Mouse (Mus musculus) large intestine, adult 2 months (tissue): ENCODE measurements around the gene Hspa1a. TPM values are rescaled to one million over a fixed set of nuclear protein-coding genes. Genes with fewer than 3 reads are reported as not detected.
"Not testable (repeated sequence)": the region's sequence is repeated elsewhere in the genome, so short reads cannot be mapped to it uniquely, and the experiment has no call there.

Experiments
- DNase-seq: peaks from one replicate; pipeline ENCODE4 v3.0.0-alpha.2; 2012; ENCODE audit warnings: low read depth, low spot score
- WGBS: fragments of 180-500 bp; shearing (Covaris S2); methylation state at CpG from one replicate; pipeline ENCODE4 v1.1.7; 2018; 5-methylcytosine and 5-hydroxymethylcytosine counted together
- polyA plus RNA-seq: library from polyadenylated mRNA; depleted of rRNA; stranded (reverse); fragments of >200 nt; gene quantifications from 2 replicates; pipeline ENCODE4 v1.2.3, GENCODE M21; 2012

Gene Hspa1a
- polyA plus RNA-seq, 1 experiment = 6.6 TPM

DNA sequence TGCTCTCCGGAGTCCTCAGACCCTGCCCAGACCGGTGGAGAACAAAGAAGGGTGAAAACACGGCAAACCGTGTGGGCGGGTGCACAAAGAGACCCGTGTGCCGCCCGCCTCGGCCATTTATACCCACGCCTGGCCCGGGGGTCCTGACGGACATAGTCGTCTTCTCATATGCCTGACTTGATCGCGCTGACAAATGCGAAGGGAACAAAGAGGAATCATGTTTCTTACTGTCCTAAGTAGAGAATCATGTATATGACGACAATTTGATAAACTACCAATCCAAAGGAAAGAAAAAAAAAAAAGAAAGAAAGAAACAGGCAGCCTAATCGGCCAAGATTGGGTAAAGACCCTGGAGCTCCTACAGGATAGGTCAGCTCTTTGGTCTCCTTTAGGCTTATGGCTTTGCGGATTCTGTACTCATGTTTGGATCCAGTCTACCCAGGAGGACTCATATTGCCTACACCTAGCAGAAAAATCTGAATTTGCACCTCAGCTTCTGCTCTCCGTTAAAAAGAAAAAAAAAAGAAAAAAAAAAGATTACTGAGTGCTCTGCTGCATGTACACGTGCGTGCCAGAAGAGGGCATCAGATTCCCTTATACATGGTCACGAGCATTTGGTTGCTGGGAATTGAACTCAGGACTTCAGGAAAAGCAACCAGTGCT, 19.4 kb downstream of the Hspa1a start:
- under 1% methylated on average over 23 of the region's 23 CpGs for WGBS
- DNase-seq = no peak

DNA sequence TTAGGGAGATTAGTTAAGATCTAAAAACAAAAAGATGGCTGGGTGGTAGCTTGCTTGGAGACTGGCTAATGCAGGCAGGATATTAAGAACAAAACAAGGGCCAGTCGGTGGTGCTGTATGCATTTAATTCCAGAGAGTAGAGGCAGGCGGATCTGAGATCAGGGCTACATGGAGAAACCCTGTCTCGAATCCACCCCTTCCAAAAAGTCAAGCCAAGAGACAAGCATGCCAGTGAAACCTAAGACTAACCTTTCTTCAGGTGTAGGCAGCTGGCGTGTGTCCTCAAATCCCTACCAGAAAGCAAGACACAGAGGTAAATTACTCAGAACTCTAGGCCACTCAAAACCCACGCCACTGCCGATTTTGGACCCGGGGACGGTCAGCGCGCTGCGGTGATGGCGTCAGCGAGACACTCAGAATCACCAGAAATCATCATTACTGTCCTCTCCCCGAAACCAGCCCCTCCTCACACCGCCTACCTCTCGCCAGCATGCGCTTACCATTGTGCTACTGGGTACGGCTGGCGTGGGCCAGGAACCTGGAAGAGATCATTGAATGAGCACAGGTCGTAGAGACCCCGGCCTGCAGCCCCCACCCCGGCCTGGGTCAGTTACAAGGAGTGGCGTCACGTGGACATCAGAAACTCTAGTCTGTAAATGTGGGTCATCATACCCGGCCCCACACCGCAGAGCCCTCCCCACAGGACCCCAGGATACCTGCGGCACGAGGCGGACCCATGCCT, 20.1 kb downstream of the Hspa1a start:
- DNase-seq = no peak
- WGBS = under 1% methylated on average over 29 of the region's 29 CpGs

DNA sequence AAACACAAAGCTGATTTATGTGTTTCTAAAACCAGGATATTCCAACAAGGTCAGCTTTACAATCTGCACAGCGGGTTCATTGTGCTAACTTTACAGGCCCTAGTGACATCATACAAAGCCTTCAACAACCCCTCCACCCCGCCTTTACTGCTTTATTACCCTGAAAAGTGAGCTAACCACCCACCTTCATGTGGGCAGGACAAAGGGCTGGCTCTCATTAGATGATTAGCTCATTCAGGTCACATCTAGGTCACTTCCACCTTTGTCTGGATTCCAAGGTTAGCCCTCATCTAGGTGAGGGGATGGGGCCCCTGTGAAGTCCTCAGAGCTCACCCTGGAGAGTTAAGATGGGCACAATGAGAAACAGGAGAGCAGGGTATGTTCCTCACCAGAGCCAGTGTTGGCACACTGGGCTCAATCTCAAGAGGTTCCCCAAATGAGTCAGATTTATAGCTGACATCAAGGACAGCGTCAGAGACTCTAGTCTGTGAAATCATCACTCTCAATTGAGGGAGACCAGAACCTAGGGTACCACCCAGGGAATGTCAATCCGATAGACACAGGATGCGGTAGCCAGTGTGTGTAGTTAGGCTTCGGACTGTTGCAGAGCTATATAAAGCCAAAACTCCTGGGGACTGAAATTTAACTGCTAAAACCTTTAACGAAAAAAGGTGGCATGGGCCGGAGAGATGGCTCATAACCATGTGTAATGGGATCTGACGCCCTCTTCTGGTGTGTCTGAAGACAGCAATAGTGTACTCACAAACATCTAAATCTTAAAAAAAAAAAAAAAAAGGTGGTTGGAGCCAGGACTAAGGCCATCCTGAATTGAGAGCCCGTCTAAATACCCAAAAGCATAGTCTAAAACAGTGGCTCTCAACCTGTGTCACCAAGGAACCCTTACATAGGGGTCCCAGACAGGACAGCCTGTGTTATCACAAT, 21.2 kb downstream of the Hspa1a start:
- WGBS = 13% methylated on average over 10 of the region's 10 CpGs
- DNase-seq = peak; percentile 96

DNA sequence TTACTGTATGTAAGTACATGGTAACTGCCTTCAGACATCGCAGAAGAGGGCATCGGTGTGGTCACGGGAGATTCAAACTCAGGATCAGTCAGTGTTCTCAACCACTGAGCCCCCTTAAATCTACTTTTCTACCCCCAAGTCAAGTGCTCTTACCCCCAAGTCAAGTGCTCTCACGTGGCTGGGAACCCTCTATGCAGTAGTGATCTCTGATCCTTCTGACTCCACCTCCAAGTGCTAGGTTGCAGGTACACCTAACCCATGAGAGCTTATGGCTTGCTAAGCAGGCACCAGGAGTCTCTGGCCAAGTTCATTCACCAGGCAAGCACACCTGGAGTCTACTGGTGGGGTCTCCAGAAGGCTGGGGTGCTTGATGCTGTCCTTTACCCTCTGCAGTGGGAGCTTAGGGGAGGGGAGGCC, 22.4 kb downstream of the Hspa1a start:
- 44% methylated on average over 4 of the region's 4 CpGs for WGBS
- DNase-seq = no peak

DNA sequence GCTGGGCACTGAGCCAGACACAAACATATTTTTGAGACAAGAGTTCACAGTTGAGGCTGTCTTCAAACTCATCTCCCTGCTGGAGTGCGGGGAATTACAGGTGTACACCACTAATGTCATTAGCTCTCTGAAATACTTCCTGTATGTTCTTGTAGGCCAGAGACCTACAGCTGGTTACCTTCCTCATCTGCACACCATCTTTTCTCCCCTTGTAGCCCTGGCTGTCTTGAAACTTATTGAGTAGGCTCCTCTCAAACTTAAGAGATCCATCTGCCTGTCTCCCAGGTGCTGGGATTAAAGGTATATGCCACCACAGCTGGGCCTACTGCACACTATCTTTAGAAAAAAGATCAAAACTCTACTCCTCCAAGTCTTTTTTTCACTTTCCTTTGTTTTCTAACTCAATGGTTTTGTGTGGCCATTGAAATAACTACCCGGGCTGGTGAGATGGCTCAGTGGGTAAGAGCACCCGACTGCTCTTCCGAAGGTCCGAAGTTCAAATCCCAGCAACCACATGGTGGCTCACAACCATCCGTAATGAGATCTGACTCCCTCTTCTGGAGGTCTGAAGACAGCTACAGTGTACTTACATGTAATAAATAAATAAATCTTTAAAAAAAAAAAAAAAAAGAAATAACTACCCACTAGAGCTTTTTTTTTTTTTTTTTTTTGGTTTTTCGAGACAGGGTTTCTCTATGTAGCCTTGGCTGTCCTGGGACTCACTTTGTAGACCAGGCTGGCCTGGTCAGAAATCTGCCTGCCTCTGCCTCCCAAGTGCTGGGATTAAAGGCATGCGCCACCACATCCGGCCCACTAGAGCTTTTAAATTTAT, 23.0 kb downstream of the Hspa1a start:
- WGBS = 38% methylated on average over 9 of the region's 9 CpGs
- not testable (repeated sequence) for DNase-seq

DNA sequence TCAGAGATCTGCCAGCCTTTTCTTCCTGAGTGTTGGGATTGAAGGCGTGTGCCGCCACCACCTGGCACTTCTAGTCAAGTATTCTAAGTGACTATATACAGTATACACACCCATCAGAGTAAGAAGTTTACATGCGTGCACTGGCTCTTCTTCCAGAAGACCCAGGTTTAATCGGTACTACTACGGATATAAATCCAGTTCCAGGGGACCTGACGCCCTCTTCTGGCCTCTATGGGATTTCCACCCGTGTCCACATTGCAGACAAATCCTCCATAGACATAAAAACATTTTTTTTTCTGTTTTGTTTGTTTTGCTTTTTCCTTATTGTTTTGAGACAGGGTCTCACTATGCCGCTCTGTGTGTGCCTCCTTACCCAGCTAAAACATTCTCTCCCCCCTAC, 24.4 kb downstream of the Hspa1a start:
- DNase-seq = no peak

DNA sequence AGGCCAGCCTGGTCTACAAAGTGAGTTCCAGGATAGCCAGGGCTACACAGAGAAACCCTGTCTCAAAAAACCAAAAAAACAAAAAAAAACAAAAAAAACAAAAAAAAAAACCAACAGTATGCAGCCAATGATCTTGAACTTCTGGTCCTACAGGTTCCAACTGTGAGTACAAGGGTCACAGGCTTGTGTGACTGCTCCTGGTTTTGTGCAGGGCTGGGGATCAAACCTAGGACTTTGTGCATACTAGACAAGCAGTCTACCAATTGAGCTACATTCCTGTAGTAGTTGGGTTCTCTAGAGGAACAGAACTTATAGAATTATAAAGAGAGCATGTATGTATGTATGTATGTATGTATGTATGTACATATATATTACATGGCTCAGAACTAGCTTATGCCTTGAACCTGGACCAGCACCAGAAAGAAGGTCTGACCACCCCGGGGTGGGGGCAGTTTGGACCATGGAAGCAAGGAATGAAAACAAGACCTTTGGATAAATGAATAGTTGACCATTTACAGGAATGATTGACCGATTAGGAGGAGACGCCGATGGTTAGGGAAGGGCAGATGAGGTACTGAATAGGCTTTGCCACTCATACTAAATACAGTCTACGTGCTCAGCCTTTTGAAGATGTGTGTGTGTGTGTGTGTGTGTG, 25.3 kb downstream of the Hspa1a start:
- WGBS = 77% methylated on average over 5 of the region's 5 CpGs
- DNase-seq = no peak

More for the DNA sequence above, 24.4 kb downstream of the Hspa1a start:
- 8% methylated on average over 8 of the region's 8 CpGs for WGBS

DNA sequence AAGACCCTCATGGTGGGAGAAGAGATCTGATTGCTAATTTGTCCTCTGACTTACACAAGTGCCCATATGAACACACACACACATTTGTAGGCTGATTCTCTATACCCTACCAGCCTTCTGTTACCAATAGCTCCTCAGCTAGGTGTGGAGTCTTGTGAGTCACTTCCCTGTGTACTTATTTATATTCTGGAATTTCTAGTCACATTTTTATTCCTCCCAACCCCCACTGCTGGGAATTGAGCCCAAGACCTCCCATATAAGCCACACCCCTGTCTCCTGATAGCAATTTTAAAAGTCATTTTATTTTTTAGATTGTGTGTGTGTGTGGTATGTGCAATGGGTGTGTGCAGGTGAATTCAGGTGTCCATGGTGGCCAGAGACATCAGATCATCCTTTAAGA, 27.6 kb downstream of the Hspa1a start:
- no peak for DNase-seq

DNA sequence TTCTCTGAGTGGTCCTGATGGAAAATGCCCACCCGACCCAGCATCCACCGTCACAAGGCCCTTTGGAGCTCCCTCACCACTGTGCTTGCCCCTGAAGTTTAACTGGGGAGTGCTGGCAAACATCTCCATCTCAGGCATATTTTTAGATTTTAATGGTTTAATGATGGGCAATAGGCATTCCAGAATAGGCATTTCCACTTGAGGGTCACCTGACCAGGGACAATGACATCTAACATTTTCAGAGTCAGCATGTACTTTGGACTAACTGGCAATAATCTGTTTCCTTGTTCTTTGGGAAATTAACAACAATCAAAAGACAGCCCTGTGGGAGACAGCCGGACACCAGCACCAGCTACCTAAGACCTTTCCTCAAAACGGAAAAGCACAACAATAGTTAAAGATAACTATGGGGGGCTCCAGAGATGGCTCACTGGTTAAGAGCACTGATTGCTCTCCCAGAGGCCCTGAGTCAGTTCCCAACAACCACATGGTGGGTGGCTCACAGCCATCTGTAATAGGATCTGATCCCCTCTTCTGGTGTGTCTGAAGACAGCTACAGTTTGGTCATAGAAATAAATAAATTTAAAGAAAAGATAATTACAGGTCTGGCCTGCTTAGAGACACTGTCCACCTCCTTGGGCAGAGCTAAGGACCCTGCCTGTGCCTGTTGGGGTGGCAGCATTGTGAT, 28.7 kb downstream of the Hspa1a start:
- DNase-seq = no peak
- 43% methylated on average over 4 of the region's 4 CpGs for WGBS

DNA sequence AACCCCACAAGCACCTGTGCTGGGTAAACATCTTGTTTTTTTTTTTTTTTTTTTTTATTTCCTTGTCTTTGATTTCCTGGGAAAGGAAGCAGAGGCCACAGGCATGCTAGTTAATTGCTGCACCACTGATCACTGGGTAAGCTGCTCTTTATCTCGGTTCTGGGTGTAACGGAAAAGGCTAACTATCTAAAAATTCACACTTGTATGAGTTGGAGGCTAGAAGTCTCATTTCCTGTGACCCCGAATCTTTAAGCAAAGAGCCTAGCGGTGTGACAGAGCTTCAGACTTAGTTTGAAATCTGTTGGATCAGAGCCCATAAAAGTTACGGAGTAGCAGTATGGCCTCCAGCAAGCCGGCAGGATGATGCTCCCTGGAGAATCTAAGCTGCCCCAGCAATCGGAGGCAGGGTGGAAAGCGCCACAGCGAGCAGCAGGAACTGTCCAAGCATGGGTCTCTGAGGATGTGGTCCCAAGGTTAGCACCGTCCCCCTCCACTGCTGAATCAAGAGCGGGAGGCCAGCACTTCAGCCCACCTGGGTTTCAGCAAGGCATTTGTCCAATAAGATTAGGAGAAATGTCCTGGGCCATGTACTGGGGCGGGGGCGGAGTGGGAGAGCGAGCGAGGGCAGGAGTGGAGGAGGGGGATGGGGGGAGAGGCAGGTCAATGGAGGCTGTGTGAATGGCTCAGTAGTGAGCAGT, 30.5 kb downstream of the Hspa1a start:
- 23% methylated on average over 15 of the region's 15 CpGs for WGBS
- DNase-seq = no peak

DNA sequence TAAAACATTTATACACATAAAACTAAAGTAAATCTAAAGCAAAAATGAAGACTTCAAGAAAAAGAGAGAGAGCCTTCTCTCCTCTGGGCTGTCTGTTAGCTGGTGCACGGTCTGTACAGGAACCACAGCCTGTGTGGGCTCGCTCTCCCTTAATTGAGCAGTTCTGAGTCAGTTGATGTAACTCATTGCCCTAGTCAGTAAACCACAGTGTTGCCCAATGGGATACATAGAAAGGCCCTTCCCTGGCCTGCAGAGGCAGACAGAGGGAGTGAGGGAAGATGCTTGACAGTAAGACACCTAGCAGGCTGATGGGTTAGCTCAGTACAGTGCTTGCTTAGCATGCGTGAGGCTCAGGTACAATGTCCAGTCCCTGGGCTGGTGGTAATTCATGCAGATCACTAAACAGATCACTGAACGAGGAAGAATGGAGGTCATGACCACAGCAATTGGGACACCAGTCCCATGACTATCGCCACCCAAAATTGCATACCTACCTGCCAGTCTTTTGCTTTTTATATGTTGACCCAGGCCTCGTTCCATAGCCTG, 33.9 kb downstream of the Hspa1a start:
- DNase-seq = no peak
- WGBS = 70% methylated on average over 6 of the region's 6 CpGs

DNA sequence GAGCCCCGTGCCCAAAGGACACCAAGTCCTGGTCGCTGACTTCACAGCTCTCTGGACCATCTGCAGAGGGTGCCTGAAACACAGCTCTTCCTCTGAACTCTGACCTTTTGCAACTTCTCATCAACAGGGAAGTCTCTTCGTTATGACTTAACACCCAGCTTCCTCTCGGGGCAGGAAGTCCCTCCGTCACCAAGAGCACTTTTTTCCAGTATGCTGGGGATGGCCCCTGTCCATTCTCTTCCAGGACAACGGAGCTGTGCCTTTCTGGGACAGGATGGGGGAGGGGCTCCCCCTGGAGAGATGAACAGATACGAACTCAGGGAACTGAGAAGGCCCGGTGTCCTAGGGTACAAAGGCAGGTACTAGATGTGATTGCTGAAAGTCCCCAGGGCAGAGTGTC, 37.1 kb downstream of the Hspa1a start:
- no peak for DNase-seq

DNA sequence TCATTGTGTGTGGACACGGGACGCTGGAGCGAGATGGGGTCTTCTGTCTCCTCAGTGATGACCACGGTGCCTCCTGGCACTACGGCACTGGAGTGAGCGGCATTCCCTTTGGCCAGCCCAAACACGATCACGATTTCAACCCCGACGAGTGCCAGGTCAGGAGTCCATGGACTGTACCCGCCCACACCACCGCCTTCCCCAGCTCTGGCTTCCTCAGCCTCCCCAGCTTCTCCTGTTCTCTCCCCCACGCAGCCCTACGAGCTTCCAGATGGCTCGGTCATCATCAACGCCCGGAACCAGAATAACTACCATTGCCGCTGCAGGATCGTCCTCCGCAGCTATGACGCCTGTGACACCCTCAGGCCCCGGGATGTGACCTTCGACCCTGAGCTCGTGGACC, 37.9 kb downstream of the Hspa1a start:
- 75% methylated on average over 24 of the region's 24 CpGs for WGBS
- DNase-seq = no peak

More for the DNA sequence above, 37.1 kb downstream of the Hspa1a start:
- 68% methylated on average over 8 of the region's 8 CpGs for WGBS

DNA sequence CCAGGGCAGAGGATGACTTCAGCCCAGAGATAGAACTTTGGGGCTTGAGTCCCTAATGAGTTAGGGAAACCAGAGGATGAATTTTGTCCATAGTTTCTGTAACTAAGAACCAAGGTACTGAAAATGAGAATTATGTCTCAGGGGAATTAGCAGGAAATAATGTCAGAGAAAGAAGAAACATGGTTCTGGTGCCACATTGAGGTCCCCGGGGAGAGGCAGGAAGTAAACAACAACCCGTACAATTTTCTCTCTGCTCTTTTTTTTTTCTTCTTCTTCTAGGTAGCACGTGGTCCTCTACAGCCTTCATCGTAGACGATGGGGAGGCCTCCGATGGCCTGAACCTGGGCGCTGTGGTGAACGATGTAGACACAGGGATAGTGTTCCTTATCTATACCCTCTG, 39.7 kb downstream of the Hspa1a start:
- no peak for DNase-seq
- 43% methylated on average over 8 of the region's 8 CpGs for WGBS

DNA sequence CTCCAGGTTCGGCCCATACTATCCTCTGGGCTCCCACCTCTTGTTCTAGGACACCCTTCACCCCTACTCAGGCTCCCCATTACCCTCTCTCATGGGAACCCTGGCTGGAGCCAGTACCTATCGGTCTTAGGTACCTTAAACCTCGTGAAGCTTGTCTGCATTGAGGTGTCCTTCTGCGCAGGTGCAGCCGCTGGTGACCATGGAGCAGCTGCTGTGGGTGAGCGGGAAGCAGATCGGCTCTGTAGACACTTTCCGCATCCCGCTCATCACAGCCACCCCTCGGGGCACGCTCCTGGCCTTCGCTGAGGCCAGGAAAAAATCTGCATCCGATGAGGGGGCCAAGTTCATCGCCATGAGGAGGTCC, 40.2 kb downstream of the Hspa1a start:
- DNase-seq = no peak
- 4% methylated on average over 14 of the region's 14 CpGs for WGBS

DNA sequence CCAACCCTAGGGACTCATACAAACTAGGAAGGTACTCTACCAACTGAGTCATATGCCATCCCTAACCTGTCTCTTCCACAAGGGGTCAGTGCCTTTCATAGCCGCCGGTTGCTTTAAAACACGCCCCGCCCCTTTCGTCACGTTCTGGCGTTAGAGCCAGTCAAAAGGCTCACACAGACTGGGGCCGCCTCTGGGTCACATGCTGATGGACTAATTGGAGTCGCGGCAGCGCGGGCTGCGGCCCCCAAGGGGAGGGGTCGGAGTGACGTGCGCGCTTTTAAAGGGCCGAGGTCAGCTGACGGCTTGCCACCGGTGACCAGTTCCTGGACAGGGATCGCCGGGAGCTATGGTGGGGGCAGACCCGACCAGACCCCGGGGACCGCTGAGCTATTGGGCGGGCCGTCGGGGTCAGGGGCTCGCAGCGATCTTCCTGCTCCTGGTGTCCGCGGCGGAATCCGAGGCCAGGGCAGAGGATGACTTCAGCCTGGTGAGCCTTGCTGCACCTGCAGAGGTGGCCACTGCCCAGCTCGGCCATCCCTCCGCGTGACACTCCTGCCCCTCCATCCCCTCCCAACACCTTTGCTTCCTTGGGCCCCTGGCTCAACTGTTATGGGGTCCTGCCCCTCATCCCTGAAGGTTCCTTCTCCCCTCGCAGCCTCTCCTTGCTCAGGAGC, 40.8 kb downstream of the Hspa1a start, which contains the start of gene Neu1:
Gene Neu1, plus strand, starts transcription at position 193 of the 674 bp plus-strand sequence.
- peak; percentile 95 for DNase-seq
- under 1% methylated on average over 38 of the region's 38 CpGs for WGBS

DNA sequence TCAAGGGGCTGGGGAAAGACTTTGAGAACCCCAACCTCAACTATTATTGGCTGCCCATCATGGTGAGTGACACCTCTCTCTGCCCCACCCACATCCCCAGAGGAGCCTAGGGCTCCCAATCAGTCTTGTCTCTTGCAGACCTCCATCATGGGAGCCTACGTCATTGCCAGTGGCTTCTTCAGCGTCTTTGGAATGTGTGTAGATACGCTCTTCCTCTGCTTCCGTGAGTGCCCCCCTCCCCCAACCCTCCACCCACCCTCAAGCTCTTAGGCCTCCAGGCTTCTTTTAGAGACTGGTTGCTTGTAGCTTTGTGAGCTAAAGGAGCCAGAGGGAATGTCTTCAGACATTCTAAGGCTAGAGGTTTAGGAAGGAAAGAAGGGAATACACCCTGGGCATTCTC, 43.1 kb downstream of the Hspa1a start:
- DNase-seq = no peak
- WGBS = 77% methylated on average over 4 of the region's 4 CpGs
